ENCODE assay signal across 8 mouse cellular contexts in the genomic region with DNA sequence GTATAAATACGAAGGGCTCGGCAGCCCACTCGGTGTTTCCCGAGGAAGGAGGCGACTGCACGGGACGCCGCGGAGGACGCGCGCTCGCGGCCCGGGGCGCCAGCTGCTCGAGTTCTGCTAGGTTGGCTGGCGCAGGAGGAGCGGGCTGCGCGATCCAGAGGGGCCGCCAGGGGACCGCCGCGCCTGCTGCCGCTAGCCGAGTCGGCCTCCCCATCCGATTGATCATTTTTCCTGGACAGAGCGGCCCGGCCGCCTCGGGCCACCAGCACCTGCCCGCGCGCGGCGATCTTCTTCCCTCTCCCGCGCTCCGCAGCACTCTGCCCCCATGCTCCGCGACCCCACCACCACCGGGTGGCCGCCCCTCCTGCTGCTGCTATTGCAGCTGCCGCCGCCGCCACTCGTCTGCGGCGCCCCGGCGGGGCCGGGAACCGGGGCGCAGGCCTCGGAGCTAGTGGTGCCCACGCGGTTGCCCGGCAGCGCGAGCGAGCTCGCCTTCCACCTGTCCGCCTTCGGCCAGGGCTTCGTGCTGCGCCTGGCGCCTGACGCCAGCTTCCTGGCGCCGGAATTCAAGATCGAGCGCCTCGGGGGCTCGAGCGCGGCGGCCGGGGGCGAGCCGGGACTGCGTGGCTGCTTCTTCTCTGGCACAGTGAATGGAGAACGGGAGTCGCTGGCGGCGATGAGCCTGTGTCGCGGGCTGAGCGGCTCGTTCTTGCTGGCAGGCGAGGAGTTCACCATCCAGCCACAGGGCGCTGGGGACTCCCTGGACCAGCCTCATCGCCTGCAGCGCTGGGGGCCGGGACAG. TPM values are rescaled to one million over a fixed set of nuclear protein-coding genes. Genes with fewer than 3 reads are reported as not detected.
DNase-seq lines count a peak whose midpoint lies in the region; ATAC-seq and TF ChIP-seq lines count a peak whose summit lies in the region.

A gene (plus strand): TSS at position 51 of the 802 bp plus-strand sequence.

- H3K9ac ChIP-seq in kidney, embryonic 16.5 days (replicated peaks; ENCODE audit: low read length), result peak within 1 kb of the TSS; percentile 57
- H3K9ac ChIP-seq in liver, postnatal 0 days (replicated peaks), result no peak within 1 kb of the TSS

- H3K4me2 ChIP-seq in kidney, embryonic 16.5 days (replicated peaks; ENCODE audit: low read depth, low read length), result peak within 1 kb of the TSS; percentile 84
- peak within 1 kb of the TSS; percentile 65 for H3K4me2 ChIP-seq in liver, postnatal 0 days (ENCODE audit: low read depth, low read length)

- ATAC-seq in common myeloid progenitor, adult 5-6 weeks (replicated peaks; ENCODE audit: low read depth, poor library complexity, severe bottlenecking), result 0 out of 2 replicates have a peak, but pooled peaks have one; percentile 27
- ATAC-seq in kidney, embryonic 16.5 days (ENCODE audit: low FRiP score, low TSS enrichment), result peak; percentile 82
- ATAC-seq in liver, postnatal 0 days, result peak; percentile 25; the same call in 1 of the 2 replicates

- TF ChIP-seq EP300 in liver, postnatal 0 days (IDR thresholded peaks at IDR 0.05; ENCODE audit: low read depth), result no peak

- peaks cover 53% of the 10 kb centered on the region for H3K27me3 ChIP-seq in kidney, embryonic 16.5 days (ENCODE audit: insufficient read depth, low read length)
- peaks cover 50% of the 10 kb centered on the region for H3K27me3 ChIP-seq in liver, postnatal 0 days (ENCODE audit: insufficient read depth, low read length)

- no peaks in the 10 kb centered on the region for H3K9me3 ChIP-seq in kidney, embryonic 16.5 days (ENCODE audit: low read length)
- no peaks in the 10 kb centered on the region for H3K9me3 ChIP-seq in liver, postnatal 0 days (ENCODE audit: low read length)

- WGBS in lung, adult 2 months, result under 1% methylated on average over 96 of the region's 96 CpGs
- WGBS in kidney, embryonic 16.5 days, result under 1% methylated on average over 96 of the region's 96 CpGs
- WGBS in liver, postnatal 0 days (ENCODE audit: insufficient replicate concordance), result under 1% methylated on average over 88 of the region's 96 CpGs

- H3K4me3 ChIP-seq in lung, adult 2 months (replicated peaks; ENCODE audit: extremely low read depth, low read depth, low read length), result peak within 1 kb of the TSS; percentile 40
- peak within 1 kb of the TSS; percentile 52 for H3K4me3 ChIP-seq in kidney, embryonic 16.5 days (ENCODE audit: low read length)
- peak within 1 kb of the TSS; percentile 47 for H3K4me3 ChIP-seq in liver, postnatal 0 days (ENCODE audit: low read depth, low read length)

- TF ChIP-seq CTCF in lung, adult 2 months (IDR thresholded peaks at IDR 0.05; ENCODE audit: insufficient read depth, low read length), result no peak
- 0 out of 2 replicates have a peak, but pooled peaks have one; percentile 12 for TF ChIP-seq CTCF in liver, postnatal 0 days (IDR thresholded peaks at IDR 0.05; ENCODE audit: low read depth)

- H3K4me1 ChIP-seq in lung, adult 2 months (ENCODE audit: control insufficient read depth, insufficient read depth, low read length), result no peaks in the 10 kb centered on the region
- H3K4me1 ChIP-seq in kidney, embryonic 16.5 days (ENCODE audit: insufficient read depth, low read length), result peaks cover 12% of the 10 kb centered on the region
- H3K4me1 ChIP-seq in liver, postnatal 0 days (ENCODE audit: insufficient read depth), result peaks cover 2% of the 10 kb centered on the region; the same call in 1 of the 2 replicates

- TF ChIP-seq POLR2A in lung, adult 2 months (IDR thresholded peaks at IDR 0.05; ENCODE audit: borderline replicate concordance, extremely low read depth, low read depth, low read length), result no peak

- peak; percentile 30 for DNase-seq in lung, adult 2 months
- no peak for DNase-seq in lung, adult 18-20 months
- peak; percentile 50 to 71 for DNase-seq in gastrocnemius, postnatal 4 days (ENCODE audit: low spot score in 2 of 2)
- DNase-seq in liver, postnatal 0 days, result peak; percentile 25
- peak; percentile 70 for DNase-seq in right cerebral cortex, postnatal 4 days
- DNase-seq in thymus, postnatal 0 days (ENCODE audit: low spot score), result no peak

- H3K27ac ChIP-seq in kidney, embryonic 16.5 days (ENCODE audit: low read length), result no peak within 1 kb of the TSS
- H3K27ac ChIP-seq in liver, postnatal 0 days (ENCODE audit: low read depth), result no peak within 1 kb of the TSS

- no peaks in the 10 kb centered on the region for H3K36me3 ChIP-seq in kidney, embryonic 16.5 days (ENCODE audit: insufficient read depth, low read length)
- H3K36me3 ChIP-seq in liver, postnatal 0 days (replicated peaks; ENCODE audit: insufficient read depth, low read length), result no peaks in the 10 kb centered on the region

RNA-seq across cellular contexts. Expression of the gene that starts here (rescaled TPM):
- polyA plus RNA-seq in lung, adult 2 months (2012; rRNA removed), result 8.6 and 11.8 TPM in 2 replicates
- not detected in 2 replicates for total RNA-seq in common myeloid progenitor, adult 5-6 weeks (2017)
- total RNA-seq in gastrocnemius, postnatal 4 days (2021), result 10 to 100 TPM; 14.8 to 16.2 TPM
- 0.59 and 0.76 TPM in 2 replicates for polyA plus RNA-seq in kidney, embryonic 16.5 days (2015; fragmentation: Nextera tagmentation; extraction: Ambion mirVana)
- polyA plus RNA-seq in liver, postnatal 0 days (2015; fragmentation: Nextera tagmentation; extraction: Ambion mirVana), result 0.05 and 0.06 TPM in 2 replicates
- 0.57 and 0.70 TPM in 2 replicates for polyA plus RNA-seq in thymus, postnatal 0 days (2015; fragmentation: Nextera tagmentation; extraction: Ambion mirVana)

Comparison
In these comparisons a context has a peak if more than half of its experiments do, and no peak if none do; other contexts are left out.
1. RNA of the gene that starts here (total RNA-seq): 14.8 to 16.2 TPM in gastrocnemius, postnatal 4 days; not detected in common myeloid progenitor, adult 5-6 weeks; every median in the first group is over 10 times any median in the second.
2. DNase-seq: peak in lung, adult 2 months (single experiment), gastrocnemius, postnatal 4 days (2 of 2) and right cerebral cortex, postnatal 4 days (single experiment); none in lung, adult 18-20 months (0 of 2) and thymus, postnatal 0 days (single experiment).
3. Peak in ATAC-seq in common myeloid progenitor, adult 5-6 weeks; RNA of the gene not detected or under 1 TPM.
4. Peak in ATAC-seq, H3K4me3 ChIP-seq, H3K9ac ChIP-seq and H3K4me2 ChIP-seq in kidney, embryonic 16.5 days; RNA of the gene not detected or under 1 TPM.
5. Peak in DNase-seq, ATAC-seq, H3K4me3 ChIP-seq and H3K4me2 ChIP-seq in liver, postnatal 0 days; RNA of the gene not detected or under 1 TPM.
6. ATAC-seq: peak in every context shown above with its lines; median percentile 82 in kidney, embryonic 16.5 days; 27 in common myeloid progenitor, adult 5-6 weeks; 25 in liver, postnatal 0 days.
7. Peak in every context shown above with its lines, with median percentiles within 50 percentile points of each other: H3K4me3 ChIP-seq.